Mouse (Mus musculus) megakaryocyte, embryonic 14.5 days (primary cell): Measurements from ENCODE around the gene Gzmb.
"Not testable (repeated sequence)": the region's sequence is repeated elsewhere in the genome, so short reads cannot be mapped to it uniquely, and the experiment has no call there.

Experiments used
- FLI1 ChIP-seq: IDR thresholded peaks from 2 replicates; pipeline ENCODE4 v1.6.1; 2012; ENCODE audit warnings: low read length, inconsistent platforms, mixed read lengths
- GATA1 ChIP-seq: IDR thresholded peaks from 3 replicates; pipeline ENCODE4 v1.6.1; 2012; ENCODE audit warnings: mixed read lengths, low read length, inconsistent platforms, borderline replicate concordance

DNA sequence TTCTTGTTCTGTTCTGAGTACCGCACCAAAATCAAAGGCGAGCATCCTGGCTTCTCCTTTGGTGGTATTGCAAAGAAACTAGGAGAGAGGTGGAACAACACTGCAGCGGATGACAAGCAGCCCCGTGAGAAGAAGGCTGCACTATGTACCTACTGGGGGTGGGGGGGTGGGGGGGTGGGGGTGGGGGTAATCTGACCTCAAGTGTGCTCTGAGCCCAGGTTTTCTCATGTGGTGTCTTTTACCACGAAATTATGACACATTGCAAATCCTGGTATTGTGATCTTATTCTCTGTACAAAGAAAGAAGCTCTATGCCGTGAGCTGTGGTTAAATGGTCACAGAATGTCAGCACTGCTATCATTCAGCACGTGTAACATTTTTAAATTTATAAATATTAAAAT is 14.0 kb upstream of the Gzmb start:
- TF ChIP-seq FLI1, GATA1: not testable (repeated sequence)
